Mouse (Mus musculus) neural tube, embryonic 14.5 days (tissue): ENCODE measurements around the gene Zfp663. TPM values are rescaled to one million over a fixed set of nuclear protein-coding genes. Genes with fewer than 3 reads are reported as not detected.

ENCODE experiments used
- ATAC-seq: fragments of 200-750 bp; cut with Nextera tagmentation; 2 replicates; pipeline ENCODE4 v1.8.0; 2017; ENCODE audit warnings: low read depth, mild to moderate bottlenecking, moderate TSS enrichment, moderate library complexity
- H3K27ac ChIP-seq: fragments of 300-500 bp; sonication (generic); 2 replicates; pipeline ENCODE4 v1.5.1; 2014; ENCODE audit warnings: low read depth, mild to moderate bottlenecking, control low read depth, low read length, moderate library complexity, mixed read lengths
- H3K27me3 ChIP-seq: fragments of 300-500 bp; sonication (generic); 2 replicates; pipeline ENCODE4 v1.6.1; 2014; ENCODE audit warnings: low read length; ENCODE audit not compliant: control insufficient read depth, insufficient read depth
- H3K36me3 ChIP-seq: fragments of 300-500 bp; sonication (generic); 2 replicates; pipeline ENCODE4 v1.6.1; 2014; ENCODE audit warnings: low read length, mixed read lengths; ENCODE audit not compliant: control insufficient read depth, insufficient read depth
- H3K4me1 ChIP-seq: fragments of 300-500 bp; sonication (generic); 2 replicates; pipeline ENCODE4 v1.6.1; 2014; ENCODE audit warnings: low read length; ENCODE audit not compliant: control insufficient read depth, insufficient read depth
- H3K4me2 ChIP-seq: fragments of 300-500 bp; sonication (generic); 2 replicates; pipeline ENCODE4 v1.6.1; 2014; ENCODE audit warnings: mild to moderate bottlenecking, low read depth, low read length, control low read depth
- H3K4me3 ChIP-seq: fragments of 300-500 bp; sonication (generic); 2 replicates; pipeline ENCODE4 v1.5.1; 2014; ENCODE audit warnings: low read depth, low read length, control low read depth, mixed read lengths
- H3K9ac ChIP-seq: fragments of 300-500 bp; sonication (generic); replicated peaks from 2 replicates; pipeline ENCODE4 v1.6.1; 2014; ENCODE audit warnings: low read depth, mild to moderate bottlenecking, control low read depth, low read length, mixed read lengths
- H3K9me3 ChIP-seq: fragments of 300-500 bp; sonication (generic); 2 replicates; pipeline ENCODE4 v1.6.1; 2016; ENCODE audit warnings: low read length; ENCODE audit not compliant: control insufficient read depth
- WGBS: fragments of 180-500 bp; shearing (Covaris S2); extraction: QIAGEN DNeasy Blood & Tissue Kit; methylation state at CpG from one replicate; pipeline ENCODE4 v1.1.7; 2014; 5-methylcytosine and 5-hydroxymethylcytosine counted together
- polyA plus RNA-seq: library from polyadenylated mRNA; unstranded; fragments of >200 nt; fragmentation: Nextera tagmentation; extraction: Ambion mirVana; gene quantifications from 2 replicates; pipeline ENCODE4 v1.2.1, GENCODE M21; 2014

The Zfp663 gene
- polyA plus RNA-seq, 1 experiment from 2014 or later: 6.1 TPM

DNA sequence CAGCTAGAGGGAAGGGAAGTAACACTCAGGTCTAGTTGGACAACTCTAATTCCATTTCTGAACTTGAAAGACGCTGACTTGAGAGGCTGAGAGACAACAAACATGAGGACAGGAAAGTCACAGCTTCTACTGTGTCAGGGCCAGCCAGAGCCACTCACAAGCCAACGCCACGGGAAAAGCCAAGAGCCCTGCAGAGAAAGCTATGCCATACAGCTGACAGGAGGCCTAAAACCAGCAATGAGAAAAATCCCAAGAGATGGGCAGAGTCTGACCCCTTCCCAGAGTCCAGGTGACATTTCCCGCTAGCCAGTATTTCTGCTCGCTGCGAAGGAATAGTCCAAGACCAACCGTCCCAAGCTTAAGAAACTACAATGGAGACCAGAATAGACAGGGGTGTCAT lies 49.6 kb downstream of the Zfp663 start:
- no peaks in the 10 kb centered on the region; the same call in 1 of the 2 replicates for H3K27me3 ChIP-seq
- no peak for ATAC-seq
- peaks cover 32% of the 10 kb centered on the region for H3K4me1 ChIP-seq
- no peak overlapping the region for H3K4me2 ChIP-seq
- H3K9me3 ChIP-seq: no peaks in the 10 kb centered on the region
- H3K9ac ChIP-seq: no peak overlapping the region
- WGBS: 85% methylated on average over 7 of the region's 7 CpGs
- no peak overlapping the region for H3K27ac ChIP-seq
- peaks cover 19% of the 10 kb centered on the region for H3K36me3 ChIP-seq
- H3K4me3 ChIP-seq: no peak overlapping the region

DNA sequence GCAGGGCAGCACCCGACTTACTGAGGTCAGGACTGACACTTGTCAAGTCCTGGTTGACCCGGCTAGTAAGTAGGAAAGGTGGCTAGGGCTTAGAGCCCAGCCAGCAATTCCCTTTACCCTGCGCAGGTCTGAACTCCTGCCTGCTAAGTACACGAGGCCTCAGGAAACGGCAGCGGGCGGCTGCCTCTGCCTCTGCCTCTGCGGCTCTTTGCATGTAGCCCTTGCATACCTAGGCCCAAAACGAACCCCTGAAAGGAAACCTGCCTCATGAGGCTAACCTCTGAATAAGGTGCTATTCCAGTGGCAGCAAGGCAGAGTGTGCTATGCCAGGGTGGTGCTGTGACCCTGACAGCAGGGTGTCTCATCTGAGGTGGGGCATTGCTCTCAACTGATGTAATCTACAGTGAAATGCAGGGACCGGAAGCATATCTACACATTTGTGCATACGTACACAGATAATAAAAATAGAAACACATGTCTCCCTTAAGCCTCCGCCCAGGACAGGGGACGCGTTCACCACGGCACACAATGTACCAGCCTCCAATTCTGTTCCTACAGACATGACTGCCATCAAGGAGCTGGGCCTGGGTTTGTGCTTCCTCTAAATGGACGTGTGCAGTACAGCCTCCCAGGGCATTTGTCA lies 50.8 kb downstream of the Zfp663 start:
- Histone ChIP-seq H3K4me3 (no peak overlapping the region), H3K9ac (0 out of 2 replicates have a peak overlapping the region, but pooled peaks have one; percentile 17), H3K4me1 (peaks cover 26% of the 10 kb centered on the region), H3K4me2 (peak overlapping the region; percentile 23; the same call in 1 of the 2 replicates), H3K27me3 (no peaks in the 10 kb centered on the region; the same call in 1 of the 2 replicates), H3K36me3 (peaks cover 24% of the 10 kb centered on the region), H3K9me3 (no peaks in the 10 kb centered on the region), H3K27ac (peak overlapping the region; percentile 94)
- 47% methylated on average over 16 of the region's 16 CpGs for WGBS
- no peak for ATAC-seq

DNA sequence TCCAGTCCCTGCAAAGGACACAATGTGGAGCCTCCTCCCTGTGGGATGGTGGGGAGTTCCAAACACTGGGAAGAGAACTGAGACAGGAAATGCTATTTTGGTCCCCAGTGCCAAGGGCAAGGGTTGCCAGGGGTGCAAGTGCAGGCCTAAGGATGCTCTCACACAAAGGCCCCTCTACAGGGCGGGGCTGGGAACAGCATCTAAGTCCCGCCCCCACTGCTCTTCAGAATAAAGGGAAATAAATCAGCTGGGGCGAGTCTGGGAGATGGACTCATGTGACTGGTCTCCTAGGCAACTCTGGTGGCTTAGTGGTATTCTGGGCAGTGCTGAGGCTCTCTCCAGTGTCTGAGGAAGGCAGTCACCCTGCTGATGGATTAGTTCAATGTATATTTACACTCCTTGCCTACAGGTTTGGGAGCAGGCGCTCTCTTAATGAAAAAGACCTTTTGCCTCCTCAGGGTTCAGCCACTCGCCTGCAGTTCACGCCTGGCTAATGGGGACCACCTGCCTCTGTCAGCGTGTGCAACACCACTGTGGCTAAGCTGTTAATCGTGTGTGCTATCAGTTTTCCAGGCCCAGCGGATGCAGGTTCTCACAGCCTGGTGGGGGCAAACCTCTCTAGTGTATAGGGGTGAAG lies 51.6 kb downstream of the Zfp663 start:
- H3K9me3 ChIP-seq: no peaks in the 10 kb centered on the region
- peak overlapping the region; percentile 24 for H3K4me2 ChIP-seq
- H3K36me3 ChIP-seq: peaks cover 28% of the 10 kb centered on the region
- no peaks in the 10 kb centered on the region; the same call in 1 of the 2 replicates for H3K27me3 ChIP-seq
- WGBS: 4% methylated on average over 9 of the region's 9 CpGs
- peak overlapping the region; percentile 41 for H3K9ac ChIP-seq
- no peak overlapping the region for H3K4me3 ChIP-seq
- peak overlapping the region; percentile 94 for H3K27ac ChIP-seq
- ATAC-seq: peak; percentile 92
- peaks cover 26% of the 10 kb centered on the region for H3K4me1 ChIP-seq

DNA sequence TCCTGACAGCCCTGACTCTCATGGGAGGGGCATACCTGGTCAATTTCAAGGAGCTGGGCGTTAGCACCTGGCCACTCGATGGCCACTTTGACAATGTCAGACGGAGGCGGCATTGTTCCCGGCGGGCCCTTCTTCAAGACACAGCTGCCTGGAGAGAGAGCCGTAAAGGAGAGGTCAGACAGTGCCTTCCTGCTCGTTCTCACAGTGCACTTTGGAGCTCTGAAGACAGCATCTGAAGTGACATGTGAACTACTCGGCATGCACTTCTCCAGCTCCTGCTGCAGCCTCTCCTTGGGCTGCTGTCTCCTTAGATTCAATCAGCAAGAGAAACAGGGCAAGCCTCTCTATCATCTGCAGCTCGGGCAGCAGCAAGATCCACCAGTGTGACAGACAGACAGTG lies 52.3 kb downstream of the Zfp663 start:
- no peak for ATAC-seq
- WGBS: 28% methylated on average over 10 of the region's 10 CpGs
- peaks cover 26% of the 10 kb centered on the region for H3K4me1 ChIP-seq
- H3K9ac ChIP-seq: peak overlapping the region; percentile 41
- H3K4me2 ChIP-seq: peak overlapping the region; percentile 24; the same call in 1 of the 2 replicates
- H3K27ac ChIP-seq: peak overlapping the region; percentile 94
- H3K27me3 ChIP-seq: no peaks in the 10 kb centered on the region; the same call in 1 of the 2 replicates
- no peak overlapping the region for H3K4me3 ChIP-seq
- no peaks in the 10 kb centered on the region for H3K9me3 ChIP-seq
- H3K36me3 ChIP-seq: peaks cover 28% of the 10 kb centered on the region

DNA sequence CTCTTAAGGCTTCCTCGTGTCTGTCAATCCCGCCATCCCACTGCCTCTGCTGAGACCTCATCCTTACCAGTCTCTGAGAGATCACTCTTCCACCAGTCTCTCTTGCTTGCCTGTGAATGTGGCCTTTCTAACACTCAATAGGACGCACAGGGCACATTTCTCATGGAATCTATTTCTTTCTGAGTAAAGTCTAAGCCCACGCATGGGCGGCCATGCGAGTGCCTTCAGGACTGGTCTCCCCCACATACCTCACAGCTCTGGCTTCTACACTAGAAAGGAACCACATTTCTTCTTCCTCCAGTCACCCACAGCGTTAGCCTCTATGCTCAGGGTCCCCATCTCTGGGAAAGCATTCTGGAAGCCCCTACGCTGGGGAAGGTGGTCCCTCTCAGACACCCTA lies 54.3 kb downstream of the Zfp663 start:
- Histone ChIP-seq H3K9me3 (no peaks in the 10 kb centered on the region), H3K9ac (no peak overlapping the region), H3K4me2 (no peak overlapping the region), H3K4me1 (peaks cover 29% of the 10 kb centered on the region), H3K27ac (no peak overlapping the region), H3K4me3 (no peak overlapping the region), H3K27me3 (no peaks in the 10 kb centered on the region; the same call in 1 of the 2 replicates), H3K36me3 (peaks cover 31% of the 10 kb centered on the region)
- no peak for ATAC-seq
- WGBS: 90% methylated on average over 8 of the region's 8 CpGs

DNA sequence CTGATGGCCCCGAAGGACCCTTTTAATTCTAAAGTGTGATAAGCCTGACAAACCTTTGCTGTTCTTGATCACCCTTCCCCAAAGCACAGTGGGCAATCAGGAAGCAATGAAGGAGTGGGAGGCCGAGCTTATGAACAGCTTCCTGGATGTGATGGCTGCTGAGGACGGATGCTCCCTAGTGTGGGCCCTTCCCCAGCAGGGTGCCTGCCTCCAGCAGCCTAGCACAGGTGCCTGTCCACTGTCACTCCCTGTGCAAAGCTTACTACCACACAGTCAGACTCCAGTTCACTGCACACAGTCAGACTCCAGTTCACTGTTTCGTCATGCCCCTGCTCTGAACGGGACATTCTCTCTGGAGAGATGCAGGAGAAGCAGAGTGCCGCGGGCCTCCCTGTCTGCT lies 56.1 kb downstream of the Zfp663 start:
- no peak overlapping the region for H3K9ac ChIP-seq
- H3K9me3 ChIP-seq: no peaks in the 10 kb centered on the region
- no peak overlapping the region for H3K27ac ChIP-seq
- H3K4me2 ChIP-seq: no peak overlapping the region
- no peaks in the 10 kb centered on the region; the same call in 1 of the 2 replicates for H3K27me3 ChIP-seq
- peaks cover 19% of the 10 kb centered on the region for H3K4me1 ChIP-seq
- 69% methylated on average over 7 of the region's 7 CpGs for WGBS
- no peak for ATAC-seq
- H3K4me3 ChIP-seq: no peak overlapping the region
- H3K36me3 ChIP-seq: peaks cover 38% of the 10 kb centered on the region

DNA sequence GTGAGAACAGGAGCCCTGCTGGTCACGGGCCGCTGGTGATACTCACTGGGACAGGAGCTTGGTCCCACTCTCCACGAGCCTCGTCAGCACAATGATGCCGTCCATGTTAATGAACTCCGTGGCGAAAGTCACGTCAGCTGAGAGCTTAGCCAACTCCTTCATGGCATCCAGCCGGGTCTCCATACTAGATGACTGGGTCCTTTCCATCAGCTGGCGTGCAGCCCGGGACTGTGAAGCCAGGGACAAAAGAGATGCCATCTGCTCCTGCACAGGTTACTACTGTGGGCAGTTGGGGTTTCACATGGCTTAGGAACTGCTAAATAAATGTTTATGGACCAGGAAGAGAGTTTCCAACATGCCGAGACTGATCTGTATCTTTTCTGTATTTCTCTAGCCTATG lies 57.0 kb downstream of the Zfp663 start:
- Histone ChIP-seq H3K4me3 (no peak overlapping the region), H3K27ac (no peak overlapping the region), H3K4me2 (no peak overlapping the region), H3K36me3 (peaks cover 40% of the 10 kb centered on the region), H3K9me3 (no peaks in the 10 kb centered on the region), H3K27me3 (no peaks in the 10 kb centered on the region; the same call in 1 of the 2 replicates), H3K9ac (no peak overlapping the region), H3K4me1 (peaks cover 11% of the 10 kb centered on the region)
- ATAC-seq: peak; percentile 37; the same call in 1 of the 2 replicates
- WGBS: 46% methylated on average over 12 of the region's 12 CpGs

DNA sequence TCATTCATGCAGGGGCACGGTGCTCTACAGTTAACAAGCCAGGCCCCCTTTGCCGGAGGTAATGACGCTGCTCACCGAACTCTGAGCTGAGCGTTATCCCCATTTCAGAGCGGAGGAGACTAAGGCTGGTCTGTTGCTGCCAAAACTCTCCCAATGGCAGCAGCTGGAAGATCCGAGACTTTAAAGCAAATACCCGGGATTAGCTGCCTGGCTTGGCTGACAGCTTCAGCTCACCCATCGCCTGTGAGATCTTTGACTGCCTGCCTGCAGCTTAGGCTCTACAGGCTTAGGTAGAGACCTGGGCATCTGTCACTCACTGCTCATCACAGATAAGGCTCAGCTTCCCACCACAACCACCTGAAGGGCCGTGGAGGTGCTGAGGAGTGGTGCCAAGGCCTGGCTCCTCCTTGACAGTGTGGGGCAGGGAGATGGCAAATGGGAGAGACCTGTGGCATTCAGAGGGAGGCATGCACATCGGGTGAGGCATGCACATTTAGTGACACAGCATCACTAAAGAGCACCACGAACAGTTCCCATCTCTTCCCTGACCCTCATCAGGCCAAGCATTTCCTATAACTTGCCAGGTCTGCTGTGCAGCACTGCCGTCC lies 57.6 kb downstream of the Zfp663 start:
- Histone ChIP-seq H3K9me3 (no peaks in the 10 kb centered on the region), H3K27me3 (no peaks in the 10 kb centered on the region; the same call in 1 of the 2 replicates), H3K36me3 (peaks cover 40% of the 10 kb centered on the region), H3K27ac (no peak overlapping the region), H3K4me1 (peaks cover 5% of the 10 kb centered on the region; the same call in 1 of the 2 replicates), H3K9ac (no peak overlapping the region), H3K4me3 (no peak overlapping the region), H3K4me2 (no peak overlapping the region)
- no peak for ATAC-seq
- WGBS: 60% methylated on average over 13 of the region's 13 CpGs

DNA sequence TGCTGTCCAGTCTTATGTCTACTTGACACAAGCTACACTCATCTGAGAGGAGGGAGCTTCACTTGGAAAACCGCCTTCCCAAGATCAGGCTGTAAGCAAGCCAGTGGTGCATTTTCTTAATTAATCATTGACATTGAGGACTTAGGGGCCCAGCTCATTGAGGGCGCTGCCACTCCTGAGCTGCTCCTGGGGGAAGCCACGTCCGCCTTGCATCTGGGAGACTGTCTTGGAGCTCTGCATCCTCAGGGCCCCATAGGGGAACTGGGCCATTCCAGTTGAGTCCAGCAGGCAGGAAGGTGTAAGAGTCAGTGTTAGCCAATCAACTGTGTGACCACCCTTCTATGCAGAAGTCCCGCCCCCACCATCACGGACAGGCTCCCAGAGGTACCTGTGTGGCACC lies 60.7 kb downstream of the Zfp663 start:
- no peaks in the 10 kb centered on the region for H3K27me3 ChIP-seq
- H3K9me3 ChIP-seq: no peaks in the 10 kb centered on the region
- no peak overlapping the region for H3K9ac ChIP-seq
- H3K4me1 ChIP-seq: peaks cover 4% of the 10 kb centered on the region; the same call in 1 of the 2 replicates
- H3K4me2 ChIP-seq: no peak overlapping the region
- no peak overlapping the region for H3K27ac ChIP-seq
- H3K4me3 ChIP-seq: no peak overlapping the region
- H3K36me3 ChIP-seq: peaks cover 41% of the 10 kb centered on the region
- ATAC-seq: no peak
- 90% methylated on average over 6 of the region's 6 CpGs for WGBS
